Mouse (Mus musculus): ENCODE results near the gene Slc25a23.

Slc25a23 gene

GRCm38 (mm10) chr17:57059486-57059977 lies at the start of gene Slc25a23:
TSS of gene Slc25a23 (minus strand) at chr17:57059863.
- peak; percentile 76 to 84 for DNase-seq

GRCm38 (mm10) chr17:57108666-57109171 lies 49.1 kb upstream of the Slc25a23 start:
- DNase-seq, result no peak

DNA sequence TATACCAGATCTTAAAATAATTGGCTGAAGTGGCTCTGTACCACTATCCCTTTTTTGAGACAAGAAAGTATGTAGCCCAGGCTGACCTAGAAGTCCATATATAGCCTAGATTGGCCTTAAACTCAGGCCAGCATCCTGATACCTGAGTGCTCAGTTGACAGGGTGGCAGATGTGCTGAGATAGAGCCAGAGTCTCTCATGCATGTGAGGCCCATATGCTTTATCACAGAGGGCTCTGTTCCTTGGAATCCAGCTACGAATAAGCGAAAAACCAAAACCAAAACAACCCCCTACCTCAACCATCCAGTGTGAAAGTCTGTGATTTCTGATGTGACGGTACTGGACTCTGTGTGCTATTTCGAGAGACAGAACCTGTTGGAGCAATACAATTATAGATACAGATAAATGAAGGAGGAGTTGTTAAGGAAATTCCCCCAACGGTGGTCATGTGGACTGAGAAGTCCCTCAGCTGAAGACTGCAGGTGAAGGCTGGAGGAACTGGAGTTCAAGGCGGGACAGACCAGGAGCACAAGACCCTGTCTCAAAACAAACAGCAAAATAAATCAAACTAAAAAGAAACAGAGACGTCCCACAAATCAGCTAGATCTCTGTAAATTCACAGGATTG lies 48.5 kb upstream of the Slc25a23 start:
- DNase-seq, result no peak

GRCm38 (mm10) chr17:57107064-57107463 lies 47.4 kb upstream of the Slc25a23 start:
- DNase-seq, result no peak

- DNase-seq, result no peak
Observed at GRCm38 (mm10) chr17:57106035-57106368, 46.3 kb upstream of the Slc25a23 start.

GRCm38 (mm10) chr17:57105181-57106034 lies 45.7 kb upstream of the Slc25a23 start, which contains the start of gene Tnfsf9:
TSS of gene Tnfsf9 (plus strand) at chr17:57105325.
- DNase-seq, result peak; percentile 24 to 49

GRCm38 (mm10) chr17:57104496-57104895 lies 44.8 kb upstream of the Slc25a23 start:
- no peak for DNase-seq

- DNase-seq, result no peak
Observed at GRCm38 (mm10) chr17:57102276-57102675, 42.6 kb upstream of the Slc25a23 start.

DNA sequence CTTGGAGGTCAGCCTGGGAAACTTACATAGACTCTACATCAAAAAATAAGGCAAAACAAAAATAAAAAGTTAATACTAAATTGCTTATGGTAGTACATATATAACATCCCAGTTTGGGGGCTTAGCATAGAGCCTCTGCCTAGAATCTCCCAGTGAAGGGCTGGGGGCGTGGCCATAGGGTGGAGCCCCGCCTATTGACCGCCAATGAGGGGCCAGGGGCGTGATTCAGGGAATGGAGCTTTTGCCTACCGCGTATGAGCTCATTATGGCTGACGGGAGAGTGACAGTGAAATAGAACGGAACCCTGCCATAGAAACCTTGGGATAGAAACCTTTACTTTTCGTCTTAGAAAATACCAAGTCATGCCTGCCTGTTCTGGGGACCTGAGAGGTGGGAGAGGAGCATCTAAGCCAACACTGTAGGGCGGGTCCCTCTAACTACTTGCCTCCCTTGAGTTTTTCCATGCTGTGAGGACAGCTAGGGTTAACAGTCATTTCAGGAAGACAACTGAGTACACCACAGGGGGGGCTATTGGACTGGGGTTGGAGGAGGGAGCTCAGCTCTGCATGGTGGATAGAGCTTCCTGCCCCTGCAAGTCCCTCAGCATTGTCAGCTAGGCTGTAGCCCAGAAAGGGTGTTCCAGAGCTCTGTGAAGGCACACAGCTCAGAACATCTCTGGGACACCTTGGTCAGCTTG lies 40.1 kb upstream of the Slc25a23 start:
- no peak for DNase-seq

GRCm38 (mm10) chr17:57098321-57098720 lies 38.7 kb upstream of the Slc25a23 start:
- DNase-seq, result no peak

DNA sequence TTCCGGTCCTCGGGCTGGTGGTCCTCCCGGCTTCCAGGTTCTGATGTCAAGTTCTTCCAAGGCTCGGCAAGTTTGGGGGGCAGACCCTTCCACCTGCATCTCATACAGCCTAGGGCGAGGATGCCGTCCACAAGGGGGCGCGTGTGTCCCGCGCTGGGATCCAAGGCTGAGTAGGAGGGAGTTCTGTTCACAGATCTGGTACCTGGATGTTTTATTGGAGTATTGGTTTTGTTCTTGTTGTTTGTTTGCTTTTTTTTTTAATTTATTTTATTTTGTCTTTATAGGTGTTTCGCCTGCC lies 36.9 kb upstream of the Slc25a23 start:
- peak; percentile 82 to 94 for DNase-seq

GRCm38 (mm10) chr17:57095855-57096622 lies 36.4 kb upstream of the Slc25a23 start:
- peak; percentile 62 to 74 for DNase-seq

DNA sequence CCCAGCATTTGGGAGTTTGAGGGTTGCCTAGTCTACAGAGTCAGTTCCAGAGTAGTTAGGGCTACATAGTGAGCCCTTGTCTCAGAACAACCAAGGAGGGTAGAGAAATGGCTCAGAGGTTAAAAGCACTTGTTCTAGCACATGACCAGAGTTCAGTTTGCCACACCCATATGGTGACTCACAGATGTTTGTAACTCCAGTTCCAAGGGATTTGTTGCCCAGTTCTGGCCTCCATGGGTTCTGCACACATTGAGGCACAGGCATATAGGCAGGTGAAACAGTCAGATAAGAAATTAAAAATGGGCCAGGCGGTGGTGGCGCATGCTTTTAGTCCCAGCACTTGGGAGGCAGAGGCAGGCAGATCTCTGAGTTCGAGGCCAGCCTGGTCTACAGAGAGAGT lies 34.6 kb upstream of the Slc25a23 start:
- DNase-seq, result no peak

DNA sequence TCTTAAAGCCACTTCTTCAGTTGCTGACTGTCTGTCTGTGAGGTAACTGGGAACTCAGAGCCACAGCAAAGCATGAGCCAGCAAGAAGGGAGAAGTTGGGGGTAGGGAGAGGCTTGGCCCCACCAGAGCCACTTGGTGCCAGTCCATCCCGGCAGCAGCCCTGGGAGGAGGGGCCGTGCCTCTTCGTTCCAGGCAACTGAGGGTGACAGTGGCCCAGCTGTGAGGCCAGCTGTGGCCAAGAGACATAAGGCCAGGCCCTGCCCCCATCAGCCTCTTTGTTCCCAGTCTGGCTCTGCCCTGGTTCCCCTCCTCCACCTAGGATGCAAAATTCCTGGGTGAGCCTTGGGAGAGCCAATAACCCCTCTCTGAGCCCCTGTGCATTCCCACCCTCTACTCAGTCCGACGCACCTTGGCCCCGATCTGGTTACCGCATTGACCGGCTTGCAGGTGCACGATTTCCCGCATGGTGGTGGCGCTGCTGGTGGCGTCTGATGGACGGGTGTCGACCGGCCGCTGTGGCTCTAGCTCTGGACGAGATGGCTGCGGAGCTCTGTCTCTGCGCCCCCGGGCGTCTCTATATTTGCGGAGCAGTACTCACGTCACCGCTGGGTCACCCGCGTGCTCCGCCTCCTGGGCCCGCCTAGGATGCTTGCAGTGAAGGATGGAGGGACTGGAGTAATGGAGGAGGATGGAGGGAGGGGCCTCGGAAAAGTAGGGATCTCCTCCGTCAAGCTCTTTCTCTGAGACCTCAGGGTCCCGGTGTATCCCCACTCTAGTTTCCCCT lies 27.6 kb upstream of the Slc25a23 start, which contains the start of gene Tubb4a:
Gene Tubb4a (minus strand): TSS at position 734 of the 784 bp plus-strand sequence.
- DNase-seq, result peak; percentile 7 to 18

GRCm38 (mm10) chr17:57085970-57086757 lies 26.5 kb upstream of the Slc25a23 start:
- DNase-seq, result peak in 1 of 2 experiments; percentile 27

- no peak for DNase-seq
Observed at GRCm38 (mm10) chr17:57082481-57082880, 22.8 kb upstream of the Slc25a23 start.

GRCm38 (mm10) chr17:57081234-57081842 lies 21.7 kb upstream of the Slc25a23 start:
- no peak for DNase-seq

DNA sequence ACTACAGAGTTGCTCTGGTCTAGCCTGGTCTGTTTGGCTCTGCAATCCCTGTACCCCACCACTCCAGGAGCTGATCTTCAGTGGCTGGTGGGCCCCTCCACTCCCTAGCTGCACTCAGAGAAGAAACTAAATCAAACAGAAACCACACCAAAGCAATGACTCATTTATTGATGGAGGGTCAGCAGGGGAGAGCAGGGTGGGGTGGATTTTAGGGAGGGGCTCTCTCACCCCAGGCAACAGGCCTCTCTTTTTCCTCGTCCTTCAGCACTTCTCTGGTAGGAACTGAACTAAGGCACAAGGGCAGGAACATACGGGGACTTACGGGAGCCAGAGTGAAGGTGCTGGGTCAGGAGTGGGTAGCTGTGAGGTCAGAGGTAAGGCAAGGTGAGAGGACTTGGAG lies 20.3 kb upstream of the Slc25a23 start:
- DNase-seq, result no peak

DNA sequence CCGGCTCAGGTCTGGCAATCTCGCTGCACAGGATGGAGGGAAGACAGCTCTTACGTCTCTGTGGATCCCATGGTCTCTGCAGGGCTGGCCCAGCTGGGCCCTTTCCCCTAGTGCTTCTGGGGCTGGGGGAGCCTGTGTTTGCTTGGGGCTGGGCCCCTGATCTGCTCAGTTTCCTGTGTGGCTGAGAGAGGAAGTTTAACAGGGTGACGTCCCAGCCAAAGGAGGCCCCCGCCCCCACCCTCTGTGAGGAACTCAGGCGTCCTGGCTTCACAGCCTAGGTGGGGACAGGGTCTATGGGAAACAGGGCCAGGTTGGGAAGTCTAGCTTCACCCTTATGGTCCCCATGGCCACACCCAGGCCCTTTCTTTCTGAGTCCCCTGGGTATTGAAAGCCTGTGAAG lies 18.7 kb upstream of the Slc25a23 start, which contains the start of gene Dennd1c:
Gene Dennd1c (minus strand): TSS at position 179 of the 400 bp plus-strand sequence.
- DNase-seq, result peak in 1 of 2 experiments; percentile 16

DNA sequence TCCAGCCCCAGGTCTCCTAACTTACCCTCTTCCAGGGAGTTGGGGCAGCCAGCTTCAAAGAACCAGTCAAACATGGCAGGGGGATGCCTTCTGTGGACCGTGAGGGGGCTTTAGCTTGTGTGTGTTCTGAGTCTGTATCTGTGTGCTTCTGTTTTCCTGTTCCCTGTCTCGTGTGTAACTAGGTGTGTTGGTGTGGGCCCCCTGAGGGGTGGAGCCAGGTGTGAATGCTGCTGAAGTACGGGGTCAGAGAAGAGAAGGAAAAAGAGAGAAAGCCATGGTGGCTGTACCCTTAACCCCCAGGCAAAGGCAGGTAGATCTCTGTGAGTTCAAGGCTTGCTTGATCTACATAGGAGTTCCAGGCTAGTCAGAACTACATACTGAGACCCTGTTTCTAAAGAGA lies 17.3 kb upstream of the Slc25a23 start:
- DNase-seq, result no peak
